Mouse (Mus musculus): Measurements from ENCODE around the gene Acvr1. TPM values are rescaled to one million over a fixed set of nuclear protein-coding genes. Genes with fewer than 3 reads are reported as not detected.

Gene Acvr1
- total and polyA plus RNA-seq, 2 experiments from 2014 or later, result 4.1 to 10.0 TPM

DNA sequence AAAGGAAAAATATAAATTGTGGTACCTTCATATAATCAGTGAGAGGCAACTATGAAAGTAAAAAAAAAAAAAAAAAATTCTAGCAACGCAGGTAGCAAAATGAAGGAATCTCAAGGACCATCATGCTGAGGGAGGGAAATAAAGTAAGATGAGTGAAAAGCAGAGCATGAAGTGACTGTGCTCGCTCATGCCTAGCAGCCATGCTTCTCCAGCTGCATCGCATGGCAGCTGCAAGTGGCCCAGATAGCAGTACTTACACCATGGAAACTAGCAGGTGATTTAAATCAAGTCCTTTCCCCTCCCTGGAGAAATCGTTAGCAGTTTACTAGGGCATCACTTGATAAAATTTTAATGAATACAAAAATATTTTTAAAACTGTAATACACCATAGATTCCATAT is 34.4 kb upstream of the Acvr1 start:
- no peaks in the 10 kb centered on the region for H3K27me3 ChIP-seq (ENCODE audit: insufficient read depth, low read length)
- no peaks in the 10 kb centered on the region for H3K4me1 ChIP-seq (ENCODE audit: insufficient read depth, low read length)
- no peak overlapping the region for H3K4me2 ChIP-seq (ENCODE audit: low read depth, low read length, poor library complexity, severe bottlenecking)
- H3K27ac ChIP-seq (ENCODE audit: low read depth, low read length), result no peak overlapping the region
- 65% methylated on average over 4 of the region's 4 CpGs for WGBS
- no peaks in the 10 kb centered on the region for H3K36me3 ChIP-seq (ENCODE audit: insufficient read depth, low read length)
- no peak overlapping the region for H3K4me3 ChIP-seq (ENCODE audit: low read depth, low read length)
- DNase-seq (ENCODE audit: low spot score), result no peak
- no peak overlapping the region for H3K9ac ChIP-seq (replicated peaks; ENCODE audit: low read length, poor library complexity, severe bottlenecking)
- ATAC-seq (ENCODE audit: low FRiP score), result no peak
- H3K9me3 ChIP-seq (ENCODE audit: low read length), result no peaks in the 10 kb centered on the region
- no peak for TF ChIP-seq CTCF (IDR thresholded peaks at IDR 0.05)

DNA sequence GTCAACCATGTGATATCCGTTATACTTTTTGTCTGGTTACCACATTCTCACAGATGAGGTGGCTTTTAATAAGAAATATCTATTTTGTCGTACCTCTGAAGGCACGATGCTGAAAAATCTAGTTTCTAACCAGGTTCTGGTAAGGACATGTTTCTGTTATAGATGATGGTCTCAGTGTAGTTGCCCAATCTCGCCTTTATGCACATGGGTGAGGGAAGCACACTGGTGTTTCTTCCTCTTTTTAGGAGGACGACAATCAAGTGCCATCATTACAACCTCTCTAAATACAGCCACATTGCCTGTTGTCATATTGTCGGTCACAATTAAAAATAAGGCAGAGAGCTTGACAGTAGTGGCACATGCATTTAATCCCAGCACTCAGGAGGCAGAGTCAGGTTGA is 32.7 kb upstream of the Acvr1 start:
- Histone ChIP-seq H3K36me3 (ENCODE audit: insufficient read depth, low read length) (no peaks in the 10 kb centered on the region), H3K4me3 (ENCODE audit: low read depth, low read length) (no peak overlapping the region), H3K27ac (ENCODE audit: low read depth, low read length) (no peak overlapping the region), H3K27me3 (ENCODE audit: insufficient read depth, low read length) (no peaks in the 10 kb centered on the region), H3K9me3 (ENCODE audit: low read length) (no peaks in the 10 kb centered on the region), H3K9ac (replicated peaks; ENCODE audit: low read length, poor library complexity, severe bottlenecking) (no peak overlapping the region), H3K4me1 (ENCODE audit: insufficient read depth, low read length) (no peaks in the 10 kb centered on the region), H3K4me2 (ENCODE audit: low read depth, low read length, poor library complexity, severe bottlenecking) (no peak overlapping the region)
- no peak for TF ChIP-seq CTCF (IDR thresholded peaks at IDR 0.05)
- 94% methylated on average over 6 of the region's 6 CpGs for WGBS
- ATAC-seq (ENCODE audit: low FRiP score), result no peak
- DNase-seq (ENCODE audit: low spot score), result no peak

DNA sequence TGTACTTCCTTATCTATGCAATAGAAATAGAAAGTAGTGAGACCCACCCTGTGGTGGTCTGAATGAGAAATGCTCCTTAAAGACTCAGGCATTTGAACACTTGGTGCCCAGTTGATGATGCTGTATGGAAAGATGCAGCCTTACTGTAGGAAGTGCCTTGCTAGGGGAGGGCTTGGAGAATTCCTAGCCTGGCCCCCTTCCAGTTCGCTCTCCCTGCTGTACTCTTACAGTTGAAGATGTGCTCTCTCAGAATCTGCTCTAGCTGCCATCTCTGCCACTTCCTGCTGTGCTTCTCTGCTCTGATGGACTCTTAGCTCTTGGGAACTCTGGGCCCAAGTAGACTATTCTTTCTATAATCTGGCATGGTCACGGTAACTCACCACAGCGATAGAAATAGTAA is 30.6 kb upstream of the Acvr1 start:
- no peak overlapping the region for H3K4me2 ChIP-seq (ENCODE audit: low read depth, low read length, poor library complexity, severe bottlenecking)
- H3K27ac ChIP-seq (ENCODE audit: low read depth, low read length), result no peak overlapping the region
- no peak for ATAC-seq (ENCODE audit: low FRiP score)
- H3K36me3 ChIP-seq (ENCODE audit: insufficient read depth, low read length), result no peaks in the 10 kb centered on the region
- no peak for TF ChIP-seq CTCF (IDR thresholded peaks at IDR 0.05)
- H3K9me3 ChIP-seq (ENCODE audit: low read length), result no peaks in the 10 kb centered on the region
- H3K4me3 ChIP-seq (ENCODE audit: low read depth, low read length), result no peak overlapping the region
- no peaks in the 10 kb centered on the region for H3K4me1 ChIP-seq (ENCODE audit: insufficient read depth, low read length)
- no peak overlapping the region for H3K9ac ChIP-seq (replicated peaks; ENCODE audit: low read length, poor library complexity, severe bottlenecking)
- DNase-seq (ENCODE audit: low spot score), result no peak
- no peaks in the 10 kb centered on the region for H3K27me3 ChIP-seq (ENCODE audit: insufficient read depth, low read length)
- WGBS, result 91% methylated on average over 3 of the region's 3 CpGs

DNA sequence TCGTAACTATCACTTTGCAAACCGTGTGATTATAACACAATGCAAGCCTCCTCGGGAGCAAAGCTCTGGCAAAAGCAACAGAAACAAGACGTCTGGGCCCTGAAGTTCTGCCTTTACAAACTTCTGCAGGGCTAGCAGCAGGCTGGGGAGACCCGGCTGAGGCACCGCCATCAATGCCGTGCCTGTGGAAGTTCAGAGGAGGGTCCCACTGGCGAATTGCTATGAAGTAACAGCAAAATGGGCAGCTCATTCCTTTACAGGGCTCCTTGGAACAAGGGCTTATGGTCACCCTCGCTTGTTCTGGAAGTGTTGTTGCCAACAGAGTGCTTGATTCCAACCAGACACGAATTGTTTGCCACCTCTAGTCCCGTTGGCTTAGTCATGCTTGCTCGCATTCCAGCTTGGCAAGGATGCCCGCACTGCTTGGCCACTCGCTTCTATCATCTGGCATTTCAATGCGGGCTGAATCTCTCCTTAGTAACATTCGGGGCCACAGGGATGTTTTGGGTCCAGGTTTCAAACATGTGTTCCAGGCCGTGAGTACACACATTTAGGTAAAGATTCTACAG is 29.9 kb upstream of the Acvr1 start:
- no peaks in the 10 kb centered on the region for H3K4me1 ChIP-seq (ENCODE audit: insufficient read depth, low read length)
- WGBS, result 69% methylated on average over 17 of the region's 17 CpGs
- 0 out of 2 replicates have a peak, but pooled peaks have one; percentile 34 for ATAC-seq (ENCODE audit: low FRiP score)
- H3K4me2 ChIP-seq (ENCODE audit: low read depth, low read length, poor library complexity, severe bottlenecking), result no peak overlapping the region
- no peak overlapping the region for H3K9ac ChIP-seq (replicated peaks; ENCODE audit: low read length, poor library complexity, severe bottlenecking)
- peak; percentile 55 for DNase-seq (ENCODE audit: low spot score)
- H3K27me3 ChIP-seq (ENCODE audit: insufficient read depth, low read length), result no peaks in the 10 kb centered on the region
- no peak for TF ChIP-seq CTCF (IDR thresholded peaks at IDR 0.05)
- H3K9me3 ChIP-seq (ENCODE audit: low read length), result no peaks in the 10 kb centered on the region
- no peaks in the 10 kb centered on the region for H3K36me3 ChIP-seq (ENCODE audit: insufficient read depth, low read length)
- no peak overlapping the region for H3K27ac ChIP-seq (ENCODE audit: low read depth, low read length)
- no peak overlapping the region for H3K4me3 ChIP-seq (ENCODE audit: low read depth, low read length)

DNA sequence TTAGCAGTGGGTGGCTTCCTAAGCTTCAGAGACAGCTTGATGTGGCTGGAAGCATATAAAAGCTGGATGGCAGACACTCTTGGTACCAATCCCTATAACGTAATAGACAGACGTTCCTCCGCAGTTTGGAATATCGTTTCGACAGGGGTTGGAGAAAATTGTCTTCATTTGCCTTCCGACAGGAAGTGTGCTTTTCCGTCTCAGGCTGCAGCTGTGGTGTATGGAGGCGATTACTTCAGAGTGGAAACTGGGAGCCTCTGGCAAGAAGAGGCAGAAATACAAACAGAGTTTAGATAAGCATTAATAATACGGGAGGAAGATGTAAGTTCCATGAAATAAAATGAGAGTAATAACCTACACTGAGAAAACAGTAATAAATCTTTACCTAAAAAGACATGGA is 28.4 kb upstream of the Acvr1 start:
- no peak for TF ChIP-seq CTCF (IDR thresholded peaks at IDR 0.05)
- Histone ChIP-seq H3K4me3 (ENCODE audit: low read depth, low read length) (no peak overlapping the region), H3K4me1 (ENCODE audit: insufficient read depth, low read length) (no peaks in the 10 kb centered on the region), H3K9ac (replicated peaks; ENCODE audit: low read length, poor library complexity, severe bottlenecking) (no peak overlapping the region), H3K36me3 (ENCODE audit: insufficient read depth, low read length) (no peaks in the 10 kb centered on the region), H3K4me2 (ENCODE audit: low read depth, low read length, poor library complexity, severe bottlenecking) (no peak overlapping the region), H3K27ac (ENCODE audit: low read depth, low read length) (no peak overlapping the region), H3K9me3 (ENCODE audit: low read length) (no peaks in the 10 kb centered on the region), H3K27me3 (ENCODE audit: insufficient read depth, low read length) (no peaks in the 10 kb centered on the region)
- no peak for ATAC-seq (ENCODE audit: low FRiP score)
- 58% methylated on average over 9 of the region's 9 CpGs for WGBS
- DNase-seq (ENCODE audit: low spot score), result no peak

DNA sequence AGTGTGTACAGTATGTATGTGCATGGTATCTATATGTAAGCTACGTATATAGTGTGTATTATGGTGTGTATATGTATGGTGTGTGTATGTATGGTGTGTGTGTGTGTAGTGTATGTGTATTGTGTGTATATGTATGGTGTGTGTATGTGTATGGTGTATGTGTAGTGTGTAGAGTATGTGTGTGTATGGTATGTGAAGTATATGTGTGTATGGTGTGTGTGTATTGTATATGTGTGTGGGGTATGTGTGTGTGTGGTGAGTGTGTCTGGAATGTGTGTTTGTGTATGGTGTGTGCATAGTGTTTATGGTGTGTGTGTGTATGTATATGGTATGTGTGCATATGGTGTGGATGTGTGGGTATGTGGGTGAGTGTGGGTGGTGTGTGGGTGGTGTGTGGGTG is 23.1 kb upstream of the Acvr1 start:
- Histone ChIP-seq H3K4me1 (ENCODE audit: insufficient read depth, low read length) (no peaks in the 10 kb centered on the region), H3K36me3 (ENCODE audit: insufficient read depth, low read length) (no peaks in the 10 kb centered on the region), H3K9ac (replicated peaks; ENCODE audit: low read length, poor library complexity, severe bottlenecking) (no peak overlapping the region), H3K4me2 (ENCODE audit: low read depth, low read length, poor library complexity, severe bottlenecking) (no peak overlapping the region), H3K9me3 (ENCODE audit: low read length) (no peaks in the 10 kb centered on the region), H3K4me3 (ENCODE audit: low read depth, low read length) (no peak overlapping the region), H3K27me3 (ENCODE audit: insufficient read depth, low read length) (no peaks in the 10 kb centered on the region), H3K27ac (ENCODE audit: low read depth, low read length) (no peak overlapping the region)
- TF ChIP-seq CTCF (IDR thresholded peaks at IDR 0.05), result no peak
- DNase-seq (ENCODE audit: low spot score) (no peak), ATAC-seq (ENCODE audit: low FRiP score) (peak; percentile 16; the same call in 1 of the 2 replicates)
- WGBS, result 92% methylated on average over 1 of the region's 1 CpGs

All from midbrain, postnatal 0 days (tissue).